Mouse (Mus musculus): ENCODE results near the gene Ube3c.

- TF ChIP-seq CTCF (conservative IDR thresholded peaks at IDR 0.05; ENCODE audit: insufficient read depth, insufficient read length, low read depth, low read length) (no peak), POLR2A (IDR thresholded peaks at IDR 0.05; ENCODE audit: low read depth, low read length) (no peak)
Measured at GRCm38 (mm10) chr5:29711631-29712030, 142.6 kb downstream of the Ube3c start.
